Mouse (Mus musculus) ES-E14 (cell line): ENCODE measurements around the gene H2-T23.
"Not testable (repeated sequence)": the region's sequence is repeated elsewhere in the genome, so short reads cannot be mapped to it uniquely, and the experiment has no call there.

Source experiments
- HCFC1 ChIP-seq: IDR thresholded peaks from 2 replicates; pipeline ENCODE4 v1.6.1; 2012; ENCODE audit warnings: low read length, inconsistent platforms, borderline replicate concordance; ENCODE audit not compliant: insufficient read depth
- MAFK ChIP-seq: IDR thresholded peaks from 2 replicates; pipeline ENCODE4 v1.6.1; 2014; ENCODE audit warnings: mild to moderate bottlenecking, low read depth, low read length, inconsistent platforms; ENCODE audit not compliant: insufficient read depth
- ZC3H11A ChIP-seq: IDR thresholded peaks from 2 replicates; pipeline ENCODE4 v1.6.1; 2012; ENCODE audit warnings: low read depth, mild to moderate bottlenecking, inconsistent platforms, low read length, borderline replicate concordance

DNA sequence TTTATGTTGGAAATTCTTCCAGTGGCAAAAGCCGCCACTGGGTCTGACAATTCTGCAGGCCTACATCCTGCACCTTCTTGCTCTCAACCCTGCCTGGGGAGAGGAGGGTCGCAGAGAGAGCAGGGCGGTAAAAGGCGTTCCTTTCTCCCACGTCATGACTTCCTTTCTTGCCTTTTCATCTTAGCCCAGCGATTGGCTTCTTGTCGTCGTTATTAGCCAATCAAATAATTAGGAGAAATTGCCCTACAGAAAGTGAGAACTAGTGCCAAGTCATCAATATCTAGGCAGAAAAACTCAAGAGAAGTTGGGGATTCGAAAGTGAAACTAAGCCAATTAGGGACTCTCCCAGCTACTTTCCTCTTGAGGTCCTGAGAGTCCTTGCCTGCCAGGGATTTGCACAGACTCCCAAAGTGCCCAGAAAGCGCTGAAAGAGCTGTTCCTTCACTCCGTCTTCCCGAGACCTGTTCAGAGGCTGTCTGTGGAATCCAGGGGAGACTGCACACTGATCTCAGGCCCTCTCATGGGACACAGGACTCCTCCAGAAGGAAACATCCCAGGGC is 10.0 kb upstream of the H2-T23 start, which contains the start of the genes H2-T22 and Gm6034:
- peak; percentile 67 for TF ChIP-seq MAFK
- not testable (repeated sequence) for TF ChIP-seq HCFC1, ZC3H11A
